Mouse (Mus musculus) ES-E14 (cell line): ENCODE measurements around the gene Pgls. TPM values are rescaled to one million over a fixed set of nuclear protein-coding genes. Genes with fewer than 3 reads are reported as not detected.

Experiments
- DNase-seq: peaks from one replicate; pipeline ENCODE4 v3.0.0-alpha.2; 2013; ENCODE audit warnings: low read depth, low spot score
- H3K27ac ChIP-seq: 2 replicates; pipeline ENCODE4 v1.5.1; 2012; ENCODE audit warnings: low read depth, mild to moderate bottlenecking, low read length, moderate library complexity, mixed read lengths; ENCODE audit not compliant: poor library complexity, insufficient read depth, severe bottlenecking
- H3K36me3 ChIP-seq: 2 replicates; pipeline ENCODE4 v1.6.1; 2012; ENCODE audit warnings: mild to moderate bottlenecking, low read length, moderate library complexity, mixed read lengths; ENCODE audit not compliant: control insufficient read depth, poor library complexity, insufficient read depth, severe bottlenecking
- H3K4me1 ChIP-seq, 2 experiments: fragments of 150-350 bp in 1 of 2; sonication (generic) in 1 of 2; 2 replicates each; pipeline ENCODE4 v1.6.1; 2012; ENCODE audit warnings: low read length in 2 of 2, mild to moderate bottlenecking in 1 of 2, mixed read lengths in 1 of 2; ENCODE audit not compliant: control insufficient read depth in 2 of 2, insufficient read depth in 2 of 2, poor library complexity in 1 of 2
- H3K4me3 ChIP-seq, 2 experiments: fragments of 150-350 bp in 1 of 2; sonication (generic) in 1 of 2; 2 replicates each; pipeline ENCODE4 v1.5.1; 2012; ENCODE audit warnings: low read length in 2 of 2, low read depth in 1 of 2, mild to moderate bottlenecking in 1 of 2, mixed read lengths in 1 of 2; ENCODE audit not compliant: insufficient read depth in 1 of 2, poor library complexity in 1 of 2, severe bottlenecking in 1 of 2
- H3K9ac ChIP-seq: 2 replicates; pipeline ENCODE4 v1.6.1; 2012; ENCODE audit warnings: low read depth, mild to moderate bottlenecking, low read length, mixed read lengths; ENCODE audit not compliant: poor library complexity, insufficient read depth, severe bottlenecking
- H3K9me3 ChIP-seq: fragments of 150-350 bp; sonication (generic); 2 replicates; pipeline ENCODE4 v1.6.1; 2012; ENCODE audit warnings: low read depth, mild to moderate bottlenecking, low read length; ENCODE audit not compliant: control insufficient read depth, insufficient read depth
- CHD2 ChIP-seq: IDR thresholded peaks from 2 replicates; pipeline ENCODE4 v1.6.1; 2014; ENCODE audit warnings: mild to moderate bottlenecking, low read depth, low read length, inconsistent platforms
- HCFC1 ChIP-seq: IDR thresholded peaks from 2 replicates; pipeline ENCODE4 v1.6.1; 2012; ENCODE audit warnings: low read length, inconsistent platforms, borderline replicate concordance; ENCODE audit not compliant: insufficient read depth
- MAFK ChIP-seq: IDR thresholded peaks from 2 replicates; pipeline ENCODE4 v1.6.1; 2014; ENCODE audit warnings: mild to moderate bottlenecking, low read depth, low read length, inconsistent platforms; ENCODE audit not compliant: insufficient read depth
- ZC3H11A ChIP-seq: IDR thresholded peaks from 2 replicates; pipeline ENCODE4 v1.6.1; 2012; ENCODE audit warnings: low read depth, mild to moderate bottlenecking, inconsistent platforms, low read length, borderline replicate concordance
- ZNF384 ChIP-seq: IDR thresholded peaks from 2 replicates; pipeline ENCODE4 v1.6.1; 2012; ENCODE audit warnings: low read depth, low read length, inconsistent platforms
- in situ Hi-C, 2 experiments: fragments of 600-800 bp; cut with MboI; formaldehyde crosslinking; loops; one replicate each; pipeline ENCODE4 v1.15.1; 2025; ENCODE audit warnings: low sequenced_read_pairs in 2 of 2, inconsistent platforms in 1 of 2; ENCODE audit not compliant: unreplicated experiment in 2 of 2
- total RNA-seq: library from RNA; depleted of rRNA; stranded (reverse); fragments of 300-350 nt; gene quantifications from 2 replicates; pipeline ENCODE4 v1.2.3, GENCODE M21; 2012

The Pgls gene
- total RNA-seq, 1 experiment: 95.6 TPM

GRCm38 (mm10) chr8:71572077-71572476 lies 19.9 kb upstream of the Pgls start:
- no peaks in the 10 kb centered on the region for H3K36me3 ChIP-seq
- H3K27ac ChIP-seq: no peak overlapping the region
- in situ Hi-C loops: no loop called here
- H3K9ac ChIP-seq: no peak overlapping the region
- DNase-seq: no peak
- TF ChIP-seq MAFK (no peak), ZNF384 (no peak), HCFC1 (no peak), CHD2 (no peak), ZC3H11A (no peak)
- no peaks in the 10 kb centered on the region for H3K9me3 ChIP-seq
- H3K4me3 ChIP-seq: no peak overlapping the region
- peaks cover 0 to 19% of the 10 kb centered on the region in 2 experiments; a peak in 2 of 4 replicates for H3K4me1 ChIP-seq

- DNase-seq: no peak
These were observed 18.9 kb upstream of the Pgls start for GRCm38 (mm10) chr8:71572847-71573633.

GRCm38 (mm10) chr8:71574426-71574825 lies 17.6 kb upstream of the Pgls start:
- H3K4me3 ChIP-seq: no peak overlapping the region
- TF ChIP-seq ZNF384: no peak
- TF ChIP-seq CHD2: no peak
- TF ChIP-seq ZC3H11A: no peak
- TF ChIP-seq HCFC1: no peak
- TF ChIP-seq MAFK: no peak
- in situ Hi-C loops: no loop called here
- H3K27ac ChIP-seq: no peak overlapping the region
- H3K4me1 ChIP-seq: peaks cover 0 to 7% of the 10 kb centered on the region in 2 experiments; a peak in 2 of 4 replicates
- no peaks in the 10 kb centered on the region for H3K36me3 ChIP-seq
- H3K9ac ChIP-seq: no peak overlapping the region
- no peak for DNase-seq
- H3K9me3 ChIP-seq: no peaks in the 10 kb centered on the region

More at GRCm38 (mm10) chr8:71572847-71573633, 18.9 kb upstream of the Pgls start:
- Histone ChIP-seq H3K36me3 (no peaks in the 10 kb centered on the region), H3K9ac (no peak overlapping the region), H3K9me3 (no peaks in the 10 kb centered on the region), H3K4me3 (no peak overlapping the region), H3K4me1 (peaks cover 0 to 13% of the 10 kb centered on the region in 2 experiments; a peak in 2 of 4 replicates), H3K27ac (no peak overlapping the region)
- TF ChIP-seq ZNF384 (no peak), CHD2 (no peak), MAFK (no peak)
- in situ Hi-C loops: no loop called here

GRCm38 (mm10) chr8:71575020-71575419 lies 17.0 kb upstream of the Pgls start:
- Histone ChIP-seq H3K9ac (no peak overlapping the region), H3K36me3 (no peaks in the 10 kb centered on the region), H3K9me3 (no peaks in the 10 kb centered on the region), H3K4me3 (no peak overlapping the region), H3K4me1 (peaks cover 0 to 11% of the 10 kb centered on the region in 2 experiments; a peak in 2 of 4 replicates), H3K27ac (no peak overlapping the region)
- TF ChIP-seq CHD2 (no peak), ZNF384 (no peak), MAFK (peak; percentile 53; the same call in 1 of the 2 replicates), HCFC1 (no peak), ZC3H11A (no peak)
- in situ Hi-C loops: no loop called here
- DNase-seq: no peak

GRCm38 (mm10) chr8:71577856-71578387 lies 14.1 kb upstream of the Pgls start:
- peaks cover 0 to 16% of the 10 kb centered on the region in 2 experiments; a peak in 1 of 4 replicates for H3K4me1 ChIP-seq
- no peaks in the 10 kb centered on the region for H3K9me3 ChIP-seq
- in situ Hi-C loops: no loop called here
- no peak overlapping the region for H3K4me3 ChIP-seq
- H3K9ac ChIP-seq: no peak overlapping the region
- TF ChIP-seq CHD2: no peak
- TF ChIP-seq ZNF384: no peak
- no peak for TF ChIP-seq HCFC1
- no peak for TF ChIP-seq ZC3H11A
- no peak overlapping the region for H3K27ac ChIP-seq
- peaks cover 3% of the 10 kb centered on the region; the same call in 1 of the 2 replicates for H3K36me3 ChIP-seq
- no peak for DNase-seq
